Mouse (Mus musculus): Measurements from ENCODE around the gene Pla2g15.

GRCm38 (mm10) chr8:106108080-106108479 lies 42.1 kb upstream of the Pla2g15 start:
- no peak for TF ChIP-seq CTCF (IDR thresholded peaks at IDR 0.05; ENCODE audit: low read depth)
- TF ChIP-seq EP300 (IDR thresholded peaks at IDR 0.05; ENCODE audit: low read depth): no peak
